Mouse (Mus musculus): ENCODE measurements at regions not wholly inside any gene's neighbourhood (a gene's known extent, or its start where the extent isn't known, plus 50 kb on each side); places are given as distances from the start of the nearest gene placed in this dataset.
A peak's percentile ranks its signal among the peaks of the same experiment; 100 is the strongest.
"Not testable (repeated sequence)": the region's sequence is repeated elsewhere in the genome, so short reads cannot be mapped to it uniquely, and the experiment has no call there.

DNA sequence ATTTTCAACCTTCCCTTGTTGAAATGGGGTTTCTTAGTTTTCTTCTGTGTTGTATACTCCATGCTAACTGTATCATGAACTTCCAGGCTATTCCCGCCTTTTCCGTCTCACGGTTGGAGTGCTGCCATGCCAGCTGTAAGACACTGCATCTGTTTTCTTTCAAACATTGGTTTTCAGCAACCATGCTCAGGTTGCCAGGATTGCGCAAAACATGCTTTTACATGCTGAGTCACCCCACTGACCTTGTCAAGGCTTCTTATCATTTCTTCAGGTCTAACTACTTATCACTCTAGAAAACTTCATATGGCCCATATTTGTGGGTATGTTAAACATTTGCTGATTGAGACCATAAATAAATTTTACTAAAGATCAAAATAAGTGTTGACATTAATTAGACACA, 551.2 kb downstream of the Tlr4 start:
- DNase-seq = no peak

DNA sequence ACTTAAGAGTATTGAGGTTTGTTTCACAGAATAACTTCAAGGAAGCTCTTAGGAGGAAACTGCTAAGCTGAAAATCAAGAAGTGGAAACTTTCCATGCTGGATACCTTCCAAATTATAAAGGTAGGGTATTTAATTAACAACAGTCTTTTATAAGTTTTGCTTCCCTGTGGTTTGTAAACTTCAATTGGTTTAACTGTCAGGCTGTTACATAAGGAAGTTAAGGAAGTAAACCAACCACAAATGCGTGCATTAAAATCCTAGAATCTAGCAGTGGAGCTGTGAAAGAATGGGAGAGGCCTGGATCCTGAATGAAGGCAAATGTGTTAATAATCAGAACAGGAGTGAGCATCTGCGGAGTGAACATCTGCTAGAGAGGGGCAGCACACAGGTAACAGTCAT, 560.5 kb downstream of the Tlr4 start:
- DNase-seq = no peak

DNA sequence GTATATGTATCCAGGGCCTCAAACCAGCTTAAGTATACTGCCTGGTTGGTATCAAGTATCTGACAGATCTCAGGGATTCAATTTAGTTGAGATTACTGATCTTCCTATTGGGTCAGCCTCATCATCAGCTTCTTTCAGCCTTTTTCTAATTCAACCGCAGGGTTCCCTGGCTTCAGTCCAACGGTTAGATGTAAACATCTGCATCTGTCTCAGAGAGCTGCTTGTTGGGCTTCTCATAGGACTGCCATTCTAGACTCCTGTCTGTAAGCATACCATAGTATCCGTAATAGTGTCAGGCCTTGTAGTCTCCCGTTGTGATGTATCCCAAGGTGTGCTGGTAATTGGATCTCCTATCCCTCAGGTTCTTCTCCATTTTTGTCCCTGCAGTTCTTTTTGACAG, 575.6 kb downstream of the Tlr4 start:
- DNase-seq = no peak

DNA sequence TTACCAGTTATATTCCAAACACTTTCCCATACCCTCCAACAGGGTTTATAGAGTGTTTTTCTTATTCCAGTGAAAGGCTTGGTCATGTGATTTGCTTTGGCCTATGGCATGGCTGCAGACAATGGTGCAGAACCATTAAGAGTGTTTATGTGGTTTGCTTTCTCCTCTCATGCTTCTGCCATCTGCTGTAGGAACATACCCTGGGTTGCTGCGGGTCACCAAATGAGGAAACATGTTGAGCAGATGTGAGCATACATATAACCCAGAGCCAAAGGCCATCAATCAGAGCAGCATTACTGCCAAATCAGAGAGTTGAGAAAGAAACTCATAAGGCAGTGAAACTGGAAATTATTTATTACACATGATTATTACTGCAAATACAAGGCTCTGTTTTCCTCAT, 596.7 kb downstream of the Tlr4 start:
- DNase-seq = no peak

DNA sequence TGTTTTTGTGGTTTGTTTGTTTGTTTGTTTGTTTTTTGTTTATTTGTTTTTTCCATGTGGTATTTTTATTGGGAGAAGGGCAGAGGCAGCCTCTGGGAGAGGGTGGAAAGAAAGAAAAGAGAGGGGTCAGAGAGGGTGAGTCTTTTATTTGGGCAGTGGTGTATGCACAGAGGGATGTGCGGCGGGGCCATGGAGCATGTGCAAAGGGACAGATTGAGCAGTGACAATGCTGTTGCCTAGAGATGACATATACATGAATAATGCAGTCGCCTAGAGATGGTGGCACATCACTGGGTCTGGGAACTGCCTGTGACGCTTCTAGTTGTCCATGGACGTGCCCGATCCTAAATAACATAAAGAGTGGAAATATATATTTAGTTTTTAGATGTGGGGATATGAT, 598.3 kb downstream of the Tlr4 start:
- DNase-seq = no peak

DNA sequence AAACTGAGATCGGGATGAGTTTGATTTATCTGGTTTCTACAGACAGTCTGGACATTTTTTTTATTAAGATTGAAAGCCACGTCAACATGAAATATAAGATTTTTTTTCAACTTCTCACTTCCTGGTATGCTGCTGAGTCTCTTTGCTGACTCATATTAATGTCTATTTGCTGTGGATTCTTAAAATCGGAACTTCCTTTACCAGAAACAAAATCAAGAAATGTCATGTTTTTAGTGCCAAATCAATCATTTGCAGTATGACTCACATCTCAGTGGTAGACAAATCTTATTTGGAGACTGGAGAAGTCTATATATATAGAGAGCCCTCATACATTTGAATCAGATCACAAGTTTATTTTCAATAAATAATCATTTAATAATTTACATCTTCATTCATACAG, 620.5 kb downstream of the Tlr4 start:
- no peak for DNase-seq

DNA sequence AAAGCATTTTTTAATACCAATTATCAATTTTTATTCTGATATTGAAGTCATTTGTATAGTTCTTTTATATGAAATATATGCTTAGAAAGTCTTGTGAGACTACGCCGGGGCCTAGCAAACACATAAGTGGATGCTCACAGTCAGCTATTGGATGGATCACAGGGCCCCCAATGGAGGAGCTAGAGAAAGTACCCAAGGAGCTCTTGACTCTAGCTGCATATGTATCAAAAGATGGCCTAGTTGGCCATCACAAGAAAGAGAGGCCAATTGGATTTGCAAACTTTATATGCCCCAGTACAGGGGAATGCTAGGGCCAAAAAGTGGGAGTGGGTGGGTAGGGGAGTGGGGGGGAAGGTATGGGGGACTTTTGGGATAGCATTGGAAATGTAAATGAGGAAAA, 632.5 kb downstream of the Tlr4 start:
- not testable (repeated sequence) for DNase-seq

DNA sequence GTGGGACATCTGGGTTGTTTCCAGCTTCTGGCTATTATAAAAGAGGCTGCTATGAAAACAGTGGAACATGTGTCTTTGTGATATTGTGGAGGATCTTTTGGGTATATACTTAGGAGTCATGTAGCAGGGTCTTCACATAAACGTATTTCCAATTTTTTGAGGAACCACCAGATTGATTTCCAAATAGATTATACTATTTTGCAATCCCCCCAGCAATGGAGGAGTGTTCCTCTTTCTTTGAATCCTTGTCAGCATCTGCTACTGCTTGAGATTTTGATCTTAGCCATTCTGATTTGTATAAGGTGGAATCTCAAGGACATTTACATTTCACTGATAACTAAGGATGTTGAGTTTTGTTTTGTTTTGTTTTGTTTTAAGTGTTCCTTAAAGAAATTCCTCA, 645.6 kb downstream of the Tlr4 start:
- no peak for DNase-seq

DNA sequence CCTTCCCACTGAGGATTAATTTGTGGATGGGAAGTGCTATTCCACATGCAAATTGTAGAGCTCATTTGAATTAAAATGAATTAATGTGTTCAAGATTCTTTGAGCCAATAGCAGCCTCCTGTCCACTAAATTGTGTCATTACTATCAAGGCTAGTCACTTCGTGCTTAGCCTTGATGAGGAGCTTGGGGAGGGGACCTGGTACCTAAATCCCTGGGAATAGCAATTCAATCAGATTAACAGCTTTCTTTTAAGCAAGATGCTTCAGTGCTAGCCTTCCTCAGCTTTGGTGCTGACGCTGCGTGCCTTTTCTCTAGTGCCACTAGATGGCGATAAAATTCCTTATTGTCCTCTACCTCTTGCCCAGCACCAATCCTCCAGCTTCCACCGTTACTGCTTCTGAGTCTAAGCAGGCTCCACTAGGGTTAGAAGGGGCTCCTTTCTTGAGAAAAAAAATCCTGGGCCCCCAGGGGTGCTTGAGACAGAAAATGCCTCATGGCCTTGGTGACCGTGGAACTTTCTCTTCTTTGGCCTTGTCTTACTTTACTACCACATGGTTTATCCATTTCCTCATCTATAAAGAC, 650.0 kb downstream of the Tlr4 start:
- peak; percentile 78 for DNase-seq

DNA sequence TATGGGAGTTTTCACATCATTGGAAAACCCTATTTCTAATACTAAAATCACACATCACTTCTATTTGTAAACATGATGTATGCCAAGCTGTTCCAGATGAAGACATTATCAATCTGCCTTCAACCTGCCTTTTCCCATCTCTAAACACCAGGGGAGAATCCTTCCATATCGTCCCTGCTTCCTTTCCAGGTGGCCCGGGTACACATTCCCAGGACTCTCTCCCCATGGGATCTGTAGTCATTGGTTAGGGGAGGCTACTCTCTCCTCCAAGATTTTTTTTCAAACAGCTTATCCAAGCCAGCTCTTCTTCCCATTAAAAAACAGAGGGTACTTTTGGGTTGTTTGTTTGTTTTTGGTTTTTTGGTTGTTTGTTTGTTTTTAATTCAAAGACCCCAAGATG, 650.7 kb downstream of the Tlr4 start:
- peak; percentile 51 for DNase-seq

DNA sequence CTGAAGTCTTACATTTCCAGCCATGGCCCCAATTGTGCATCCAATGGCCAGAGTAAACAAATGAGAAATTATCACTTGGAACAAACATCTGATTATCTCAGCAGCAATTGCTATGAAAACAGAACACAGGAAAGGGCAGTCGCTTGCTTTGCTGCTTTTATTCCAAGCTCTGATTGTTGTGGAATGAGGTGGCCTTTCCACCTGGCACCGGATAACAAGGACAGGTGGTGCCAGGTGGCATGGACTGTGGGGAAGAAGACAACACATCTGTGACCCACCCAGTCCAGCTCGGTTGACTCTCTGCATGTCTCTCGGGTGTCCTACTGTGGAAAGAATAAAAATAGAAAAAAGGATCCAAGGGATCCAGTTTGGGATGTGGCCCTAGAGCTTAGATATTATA, 694.9 kb downstream of the Tlr4 start:
- DNase-seq = peak; percentile 99

DNA sequence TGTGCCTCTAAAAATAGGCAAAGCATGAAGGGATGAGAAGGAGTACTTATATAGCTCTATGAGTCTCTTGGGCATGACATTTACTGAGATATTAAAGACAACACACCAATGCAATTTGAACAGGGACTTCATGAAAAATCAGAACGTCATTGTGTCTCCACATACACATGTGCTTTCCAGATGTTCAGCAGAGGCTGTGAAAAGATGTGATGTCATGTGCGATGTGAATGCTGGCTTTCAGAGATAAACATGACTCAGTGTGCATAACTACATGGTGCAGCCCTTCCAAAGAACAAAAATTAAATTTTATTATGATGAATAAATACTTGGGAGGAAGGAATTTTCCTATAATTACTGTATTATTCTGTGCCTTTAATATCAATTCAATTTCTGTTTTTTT, 695.8 kb downstream of the Tlr4 start:
- no peak for DNase-seq

DNA sequence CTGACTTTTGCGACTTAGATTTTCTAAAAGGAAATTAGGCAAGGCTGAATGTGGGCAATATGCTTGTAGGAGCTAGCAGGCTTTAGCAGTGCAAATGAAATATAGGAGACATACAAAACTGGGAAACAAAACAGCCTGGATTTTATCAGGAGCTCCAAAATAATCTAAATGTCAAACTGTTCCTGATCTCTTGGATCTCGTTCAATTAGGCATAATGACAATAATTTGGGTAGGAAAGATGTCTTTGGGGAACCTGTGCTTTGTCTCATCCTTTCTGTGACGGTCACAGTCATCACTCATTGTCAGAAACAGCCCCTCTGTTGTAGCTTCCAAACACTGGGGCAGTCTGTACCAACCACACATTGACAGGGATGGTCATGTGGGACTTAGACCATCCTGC, 702.2 kb downstream of the Tlr4 start:
- no peak for DNase-seq

DNA sequence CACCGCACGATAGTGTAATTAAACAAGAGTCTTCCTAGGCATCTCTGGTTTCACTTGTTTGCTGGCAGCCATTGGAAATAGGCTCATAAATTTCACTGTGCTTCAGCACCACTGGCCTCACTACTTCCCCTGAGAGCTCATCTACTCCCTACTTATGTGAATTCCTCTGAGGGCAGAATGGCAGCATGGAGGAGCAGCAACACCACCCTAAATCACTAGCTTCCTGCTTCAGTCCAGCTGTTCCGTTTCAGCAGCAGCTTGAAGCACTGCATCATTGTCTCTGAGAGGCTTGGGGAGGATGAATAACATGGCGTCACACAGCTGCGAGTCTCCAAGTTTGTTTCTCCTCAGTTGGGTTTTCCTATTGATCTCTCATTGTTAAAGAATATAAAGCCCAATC, 712.1 kb downstream of the Tlr4 start:
- no peak for DNase-seq

DNA sequence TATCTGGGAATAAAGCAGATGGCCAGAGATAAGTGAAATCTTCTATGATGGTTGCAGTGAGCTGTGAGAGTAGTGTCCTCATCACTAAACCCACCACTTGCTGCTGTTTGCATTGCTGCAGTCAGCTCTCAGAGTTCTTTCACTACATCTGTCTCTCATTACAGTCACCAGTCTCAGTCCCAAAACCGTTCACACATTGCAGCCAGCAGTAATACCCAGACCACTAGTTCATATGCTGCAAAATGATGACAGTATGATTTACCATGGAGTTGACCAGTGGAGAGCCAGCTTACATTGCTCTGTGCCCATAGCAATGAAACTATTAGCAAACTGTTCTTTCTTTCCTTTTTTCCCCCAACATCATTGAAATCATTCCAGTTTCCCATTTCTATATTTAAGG, 718.6 kb downstream of the Tlr4 start:
- DNase-seq = no peak

DNA sequence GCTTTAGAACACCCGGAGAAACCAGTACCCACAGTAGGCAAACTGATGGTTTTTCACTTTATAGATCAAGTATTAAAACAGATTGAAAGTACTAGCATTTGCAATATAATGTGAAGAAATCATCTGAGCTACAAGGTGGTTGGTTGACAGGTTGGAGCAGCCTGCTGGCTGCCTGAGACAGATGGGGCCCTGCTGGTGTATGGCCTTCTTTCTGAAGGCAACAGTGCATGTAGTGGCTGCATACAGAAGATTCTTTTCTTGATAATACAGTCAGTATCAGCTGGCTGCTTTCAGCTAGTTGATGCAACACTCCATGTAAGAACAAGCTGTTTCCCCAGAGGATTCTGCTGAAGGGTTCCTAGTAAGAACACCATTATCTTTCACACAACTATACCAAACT, 720.6 kb downstream of the Tlr4 start:
- peak; percentile 88 for DNase-seq

DNA sequence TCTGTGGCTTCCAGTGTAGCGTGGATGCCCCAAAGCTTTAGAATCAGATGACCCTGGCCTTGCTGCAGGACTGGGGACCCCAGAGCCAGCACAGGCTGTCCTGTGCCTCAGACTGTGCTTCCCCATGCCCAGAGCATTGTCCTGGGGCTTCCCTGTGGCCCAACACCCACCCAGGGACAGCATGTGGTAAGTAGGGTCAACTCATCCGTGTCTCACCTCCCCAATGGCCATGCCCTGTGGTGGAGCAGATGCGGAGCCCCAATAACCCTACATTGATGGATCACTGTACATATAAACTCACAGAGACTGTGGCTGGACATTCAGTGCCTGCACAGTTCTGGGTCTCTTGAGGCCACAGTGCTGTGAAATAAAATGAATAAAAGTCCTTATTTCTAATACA, 726.1 kb downstream of the Tlr4 start:
- no peak for DNase-seq

DNA sequence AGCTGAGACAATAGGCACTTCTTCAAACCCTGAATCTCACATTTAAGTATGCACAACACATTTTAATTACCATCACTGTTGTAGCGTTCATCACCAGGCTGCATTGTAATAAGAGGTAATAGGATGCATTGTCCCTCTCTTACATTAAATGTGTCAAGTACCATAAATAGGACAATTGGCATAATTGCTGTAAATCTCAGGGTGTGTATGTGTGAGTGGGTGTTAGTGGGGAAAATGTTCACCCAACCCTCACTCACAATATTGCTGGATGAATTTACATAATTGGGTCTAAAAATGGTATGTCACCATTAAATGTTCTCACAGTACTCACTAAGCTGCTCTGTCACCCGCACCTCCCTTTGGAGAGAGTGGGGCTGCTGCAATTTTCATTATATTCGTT, 747.4 kb downstream of the Tlr4 start:
- DNase-seq = no peak

DNA sequence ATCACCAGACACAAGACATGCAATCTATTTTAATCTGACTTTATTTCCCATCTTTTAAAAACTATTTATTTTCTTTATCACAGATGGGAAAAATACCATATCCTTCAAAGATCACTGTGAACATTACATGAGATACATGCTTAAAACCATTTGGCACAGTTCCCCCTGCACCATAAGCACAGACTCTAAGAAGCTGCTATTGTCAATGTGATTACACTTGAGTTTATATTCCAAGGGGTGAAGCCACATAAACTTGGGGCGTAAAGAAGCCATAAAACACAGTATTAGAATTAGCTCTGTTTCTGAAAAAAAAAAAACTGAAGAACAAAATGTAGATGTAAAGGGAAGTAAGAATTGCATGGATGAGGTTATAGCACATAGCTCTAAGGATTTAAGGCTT, 762.1 kb downstream of the Tlr4 start:
- no peak for DNase-seq

DNA sequence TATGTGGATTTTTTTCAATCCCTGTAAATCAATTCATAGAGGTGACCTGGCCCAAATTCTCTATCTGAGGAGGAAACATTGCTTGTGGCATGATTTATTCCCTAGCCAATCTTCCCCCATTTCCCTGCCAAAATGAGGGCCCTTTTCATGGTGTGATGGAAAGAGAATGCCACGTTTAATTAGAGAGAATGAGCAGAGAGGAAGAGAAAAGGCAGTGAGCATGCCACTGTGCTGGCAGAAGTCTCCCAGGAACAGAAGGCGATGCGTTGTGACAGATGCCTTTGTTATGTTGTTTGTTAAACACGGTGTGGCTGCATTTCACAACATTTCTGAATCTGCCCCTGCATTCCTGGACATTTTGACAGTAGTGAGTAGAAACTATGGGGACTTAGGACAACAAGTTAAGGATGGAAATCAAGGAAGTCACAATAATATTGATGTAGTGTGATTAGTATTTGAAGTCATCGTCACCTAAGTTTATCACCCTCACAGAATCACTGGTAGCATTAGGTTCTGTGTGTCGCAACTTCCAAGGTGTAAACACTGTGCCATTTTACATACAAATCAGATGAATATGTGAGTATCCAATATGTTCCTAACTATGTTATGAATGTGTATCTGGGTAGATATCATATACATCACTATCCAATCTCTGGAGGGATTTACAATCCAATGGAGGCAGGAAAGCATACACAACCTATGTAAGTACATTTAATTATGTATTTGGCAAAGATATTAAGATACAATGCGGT, 762.8 kb downstream of the Tlr4 start:
- DNase-seq = peak; percentile 97

DNA sequence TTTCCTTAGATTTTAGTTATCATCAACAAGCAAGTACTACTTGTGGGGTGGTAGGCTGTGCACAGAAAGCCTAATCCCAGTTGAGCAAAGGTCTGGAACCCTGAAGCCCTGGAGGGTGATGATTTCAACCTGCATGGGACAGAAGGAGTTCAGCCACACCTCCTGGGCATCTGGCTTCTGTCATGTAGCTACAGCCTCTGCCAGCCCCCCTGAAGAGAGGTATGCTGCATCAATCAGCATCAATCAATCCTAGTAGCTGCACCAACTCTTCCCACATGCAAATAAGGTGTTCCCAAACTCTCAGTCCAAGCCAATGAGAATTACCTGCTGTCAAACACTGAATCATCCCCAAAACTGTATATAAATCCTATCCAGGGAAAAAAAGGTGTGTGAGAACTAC, 779.8 kb downstream of the Tlr4 start:
- DNase-seq = no peak

DNA sequence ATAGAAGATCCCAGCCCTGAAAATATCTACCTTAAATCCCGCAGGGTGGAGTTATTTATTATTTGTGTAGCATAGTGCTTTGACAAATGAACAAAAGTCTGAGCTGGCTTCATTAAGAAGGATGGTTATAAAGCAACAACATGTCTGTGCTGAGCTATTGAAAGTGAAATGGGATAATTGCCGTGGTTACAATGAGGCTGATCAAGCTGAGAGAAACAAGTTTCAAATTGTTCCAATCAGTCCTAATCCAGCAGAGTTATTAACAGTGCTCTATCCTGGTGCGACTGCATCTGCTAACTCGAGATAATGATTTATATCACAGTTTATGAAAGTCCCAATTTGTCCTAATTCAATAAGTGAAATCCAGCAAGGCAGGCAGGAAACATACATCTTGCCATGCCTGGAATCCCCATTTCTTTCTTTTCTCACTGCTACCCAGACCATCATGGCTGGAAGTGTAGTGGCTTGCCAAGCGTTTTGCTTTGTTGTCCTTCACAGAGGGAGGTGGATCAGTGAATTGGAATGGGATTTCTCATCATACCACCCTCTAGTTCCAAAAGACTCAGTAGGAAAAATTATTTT, 787.2 kb downstream of the Tlr4 start:
- DNase-seq = no peak

DNA sequence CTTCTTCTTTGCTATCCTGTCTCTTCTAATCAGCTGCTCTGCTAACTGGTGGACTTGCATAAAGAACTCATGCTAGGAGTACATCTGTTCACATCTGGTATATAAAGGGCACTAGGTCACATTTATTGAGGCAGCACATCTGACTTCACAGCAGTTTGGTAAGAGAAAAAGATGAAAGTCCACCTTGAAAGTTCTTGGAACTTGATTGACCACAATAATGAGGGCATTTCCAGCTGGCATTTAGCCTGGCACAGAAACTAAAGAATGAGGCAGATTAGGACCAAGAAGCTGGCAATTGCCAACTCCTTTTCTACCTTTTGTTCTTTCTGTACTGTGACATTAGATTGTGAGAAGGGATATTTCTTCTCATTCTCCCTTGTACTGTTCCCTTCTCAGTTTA, 799.3 kb downstream of the Tlr4 start:
- no peak for DNase-seq

DNA sequence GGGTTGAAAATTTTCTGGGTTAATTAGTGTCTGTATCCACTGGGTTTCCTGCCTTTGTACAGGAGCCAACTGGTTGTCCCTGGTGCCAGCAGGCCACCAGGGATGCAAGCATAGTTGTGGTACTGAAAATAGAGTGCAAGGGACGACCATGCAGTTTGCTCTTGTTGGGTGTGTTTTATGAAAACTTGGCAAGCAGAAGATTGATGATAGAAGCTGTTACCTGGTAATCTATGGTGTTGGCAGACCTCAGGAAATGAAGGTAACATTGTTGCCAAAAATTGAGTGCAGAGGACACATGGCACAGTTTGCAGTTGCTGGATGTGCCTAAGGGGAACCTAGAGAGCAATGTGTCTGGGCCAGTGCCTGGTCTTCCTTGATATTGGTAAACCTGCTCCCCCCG, 818.7 kb downstream of the Tlr4 start:
- peak; percentile 58 for DNase-seq

DNA sequence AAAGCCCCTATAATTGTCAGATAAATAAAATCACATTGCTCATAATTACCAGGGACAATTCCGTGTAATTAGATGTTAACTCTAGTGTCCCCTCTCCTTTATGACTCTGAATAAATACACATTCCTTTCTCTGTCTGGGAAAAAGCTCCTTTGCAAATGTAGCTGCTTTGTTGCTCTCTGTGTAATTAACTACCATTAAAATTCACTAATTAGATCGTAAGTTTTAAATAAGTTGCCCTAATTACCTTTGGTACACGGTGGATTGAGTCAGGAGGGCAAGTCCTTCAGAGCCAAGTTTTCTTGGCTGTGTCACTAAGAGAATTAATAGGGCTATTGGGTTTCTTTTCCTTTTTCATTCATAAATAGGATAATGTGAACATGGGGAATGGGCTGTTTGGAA, 834.7 kb downstream of the Tlr4 start:
- DNase-seq = no peak

All from cerebellum, adult 11-12 months (tissue).